Comparison of ENCODE assay signal across 8 mouse cellular contexts in genomic region chr11:51584431-51585248, GRCm38 (mm10). TPM values are rescaled to one million over a fixed set of nuclear protein-coding genes. Genes with fewer than 3 reads are reported as not detected.
DNase-seq lines count a peak whose midpoint lies in the region; ATAC-seq and TF ChIP-seq lines count a peak whose summit lies in the region.

TSS of gene Phykpl (plus strand) at chr11:51584757.

- TF ChIP-seq EP300 in CH12.LX (IDR thresholded peaks at IDR 0.05; ENCODE audit: low read length): peak; percentile 39; the same call in 1 of the 2 replicates

- H3K4me2 ChIP-seq in CH12.LX (ENCODE audit: insufficient read depth, low read depth, poor library complexity, severe bottlenecking): peak within 1 kb of the TSS; percentile 63
- H3K4me2 ChIP-seq in forebrain, embryonic 11.5 days (ENCODE audit: low read depth, low read length, severe bottlenecking): peak within 1 kb of the TSS; percentile 83
- H3K4me2 ChIP-seq in heart, embryonic 16.5 days (ENCODE audit: low read depth, low read length): peak within 1 kb of the TSS; percentile 87
- H3K4me2 ChIP-seq in liver, embryonic 15.5 days: peak within 1 kb of the TSS; percentile 96
- peak within 1 kb of the TSS; percentile 84 for H3K4me2 ChIP-seq in neural tube, embryonic 12.5 days (replicated peaks)

- peak in 1 of 2 experiments; percentile 35; a peak in 1 of 4 replicates for TF ChIP-seq CTCF in CH12.LX (conservative IDR thresholded peaks at IDR 0.05 in 1 of 2, IDR thresholded peaks at IDR 0.05 in 1 of 2; ENCODE audit: low read depth in 2 of 2, low read length in 2 of 2)

- peaks cover 11 to 43% of the 10 kb centered on the region in 2 experiments for H3K4me1 ChIP-seq in CH12.LX (ENCODE audit: control insufficient read depth in 1 of 2, insufficient read depth in 2 of 2)
- peaks cover 10% of the 10 kb centered on the region for H3K4me1 ChIP-seq in forebrain, embryonic 11.5 days (replicated peaks; ENCODE audit: control insufficient read depth, insufficient read depth, low read length)
- peaks cover 18% of the 10 kb centered on the region for H3K4me1 ChIP-seq in heart, embryonic 16.5 days (ENCODE audit: control insufficient read depth, insufficient read depth, low read length)
- peaks cover 47% of the 10 kb centered on the region for H3K4me1 ChIP-seq in liver, embryonic 15.5 days (replicated peaks)
- H3K4me1 ChIP-seq in neural tube, embryonic 12.5 days: peaks cover 26% of the 10 kb centered on the region

- in situ Hi-C loops in CH12.LX (cut with MboI; ENCODE audit: low pct_ligation_motif_present, low pct_unique_long_range_greater_than_20kb, low sequenced_read_pairs): loop anchor here (5.0 kb wide), 1 partner anchor 42 kb away; no protein-coding TSS in a partner anchor

- peak; percentile 98 for TF ChIP-seq POLR2A in CH12.LX (IDR thresholded peaks at IDR 0.05; ENCODE audit: low read depth, low read length)

- H3K27me3 ChIP-seq in CH12.LX (replicated peaks): no peaks in the 10 kb centered on the region
- no peaks in the 10 kb centered on the region for H3K27me3 ChIP-seq in forebrain, embryonic 11.5 days (ENCODE audit: control insufficient read depth, insufficient read depth, low read length)
- H3K27me3 ChIP-seq in heart, embryonic 16.5 days (ENCODE audit: control insufficient read depth, insufficient read depth, low read length): no peaks in the 10 kb centered on the region
- H3K27me3 ChIP-seq in liver, embryonic 15.5 days: no peaks in the 10 kb centered on the region
- no peaks in the 10 kb centered on the region for H3K27me3 ChIP-seq in neural tube, embryonic 12.5 days (replicated peaks)

- peak within 1 kb of the TSS; percentile 73 to 85 (median 79) for H3K4me3 ChIP-seq in CH12.LX (replicated peaks in 1 of 3; ENCODE audit: low read depth in 2 of 3, low read length in 2 of 3, poor library complexity in 1 of 3)
- H3K4me3 ChIP-seq in forebrain, embryonic 11.5 days (ENCODE audit: low read depth, low read length): peak within 1 kb of the TSS; percentile 61
- H3K4me3 ChIP-seq in heart, embryonic 16.5 days (ENCODE audit: low read length): peak within 1 kb of the TSS; percentile 68
- H3K4me3 ChIP-seq in liver, embryonic 15.5 days (replicated peaks): peak within 1 kb of the TSS; percentile 90
- peak within 1 kb of the TSS; percentile 65 for H3K4me3 ChIP-seq in neural tube, embryonic 12.5 days

- no peaks in the 10 kb centered on the region for H3K79me2 ChIP-seq in CH12.LX (replicated peaks; ENCODE audit: control insufficient read depth, extremely low read depth, insufficient read depth, poor library complexity, severe bottlenecking)

- H3K9ac ChIP-seq in CH12.LX (ENCODE audit: insufficient read depth, low read depth): peak within 1 kb of the TSS; percentile 76
- H3K9ac ChIP-seq in forebrain, embryonic 11.5 days (ENCODE audit: low read length): peak within 1 kb of the TSS; percentile 88
- peak within 1 kb of the TSS; percentile 89 for H3K9ac ChIP-seq in heart, embryonic 16.5 days (ENCODE audit: low read length)
- H3K9ac ChIP-seq in liver, embryonic 15.5 days: peak within 1 kb of the TSS; percentile 94
- H3K9ac ChIP-seq in neural tube, embryonic 12.5 days: peak within 1 kb of the TSS; percentile 83

- under 1% methylated on average over 59 of the region's 59 CpGs for WGBS in forebrain, embryonic 11.5 days
- under 1% methylated on average over 59 of the region's 59 CpGs for WGBS in heart, embryonic 16.5 days
- under 1% methylated on average over 59 of the region's 59 CpGs for WGBS in liver, embryonic 15.5 days (ENCODE audit: insufficient replicate concordance)
- WGBS in neural tube, embryonic 12.5 days: under 1% methylated on average over 59 of the region's 59 CpGs

- H3K36me3 ChIP-seq in CH12.LX (replicated peaks in 1 of 2; ENCODE audit: control insufficient read depth in 1 of 2, insufficient read depth in 1 of 2, low read length in 1 of 2): peaks cover 22 to 40% of the 10 kb centered on the region in 2 experiments
- peaks cover 25% of the 10 kb centered on the region for H3K36me3 ChIP-seq in forebrain, embryonic 11.5 days (ENCODE audit: control insufficient read depth, insufficient read depth, low read length)
- peaks cover 26% of the 10 kb centered on the region for H3K36me3 ChIP-seq in heart, embryonic 16.5 days (ENCODE audit: control insufficient read depth, insufficient read depth)
- peaks cover 38% of the 10 kb centered on the region for H3K36me3 ChIP-seq in liver, embryonic 15.5 days (replicated peaks)
- peaks cover 31% of the 10 kb centered on the region for H3K36me3 ChIP-seq in neural tube, embryonic 12.5 days

- ATAC-seq in forebrain, embryonic 11.5 days (replicated peaks; ENCODE audit: low FRiP score): peak; percentile 92
- peak; percentile 96 for ATAC-seq in heart, embryonic 16.5 days (replicated peaks; ENCODE audit: extremely low read depth, insufficient read depth, low FRiP score)
- ATAC-seq in liver, embryonic 15.5 days (ENCODE audit: insufficient read depth): peak; percentile 91
- ATAC-seq in neural tube, embryonic 12.5 days (ENCODE audit: low FRiP score, low read depth): peak; percentile 90

- no peak for TF ChIP-seq RAD21 in CH12.LX (IDR thresholded peaks at IDR 0.05; ENCODE audit: low read depth, low read length)

- dilution Hi-C loops in CH12.LX (cut with MboI; ENCODE audit: extremely low pct_ligation_motif_present, extremely low pct_unique_long_range_greater_than_20kb, low sequenced_read_pairs): no loop called here

- H3K9me3 ChIP-seq in CH12.LX (replicated peaks; ENCODE audit: low read length): no peaks in the 10 kb centered on the region
- H3K9me3 ChIP-seq in forebrain, embryonic 11.5 days (ENCODE audit: control insufficient read depth, low read length): no peaks in the 10 kb centered on the region
- H3K9me3 ChIP-seq in heart, embryonic 16.5 days (replicated peaks; ENCODE audit: control insufficient read depth, low read length): no peaks in the 10 kb centered on the region
- no peaks in the 10 kb centered on the region for H3K9me3 ChIP-seq in liver, embryonic 15.5 days (replicated peaks)
- no peaks in the 10 kb centered on the region for H3K9me3 ChIP-seq in neural tube, embryonic 12.5 days

- peak within 1 kb of the TSS; percentile 25 for H3K27ac ChIP-seq in CH12.LX (ENCODE audit: insufficient read depth, low read depth)
- H3K27ac ChIP-seq in forebrain, embryonic 11.5 days (ENCODE audit: low read depth, low read length): peak within 1 kb of the TSS; percentile 82
- H3K27ac ChIP-seq in heart, embryonic 16.5 days (ENCODE audit: low read length): peak within 1 kb of the TSS; percentile 98
- peak within 1 kb of the TSS; percentile 93 for H3K27ac ChIP-seq in liver, embryonic 15.5 days (replicated peaks)
- H3K27ac ChIP-seq in neural tube, embryonic 12.5 days: peak within 1 kb of the TSS; percentile 75

- DNase-seq in CH12.LX (ENCODE audit: extremely low read depth): peak; percentile 95
- DNase-seq in c-Kit-positive CD71-positive TER-119-negative erythroid progenitor cells, embryonic 14.5 days (ENCODE audit: low read depth): peak; percentile 92
- peak; percentile 99 for DNase-seq in forebrain, embryonic 11.5 days (ENCODE audit: low spot score)
- peak; percentile 98 for DNase-seq in kidney, postnatal 36 days
- peak; percentile 95 for DNase-seq in telencephalon, adult 2 months (ENCODE audit: low read depth, low spot score)

TF ChIP-seq in CH12.LX, 34 proteins besides CTCF, POLR2A, EP300 and RAD21 (continues in another document):
- TF ChIP-seq MXI1 (IDR thresholded peaks at IDR 0.05; ENCODE audit: low read depth, low read length) (peak; percentile 93), MAFK (IDR thresholded peaks at IDR 0.05; ENCODE audit: insufficient replicate concordance, low read length) (no peak), JUND (conservative IDR thresholded peaks at IDR 0.05; ENCODE audit: low read depth, low read length) (no peak), POLR2AphosphoS2 (IDR thresholded peaks at IDR 0.05; ENCODE audit: low read depth, low read length) (peak; percentile 80; the same call in 1 of the 2 replicates), UBTF (IDR thresholded peaks at IDR 0.05; ENCODE audit: low read depth, low read length) (peak; percentile 75; the same call in 1 of the 2 replicates), ZKSCAN1 (IDR thresholded peaks at IDR 0.05; ENCODE audit: borderline replicate concordance, low read depth, low read length) (no peak), IRF4 (IDR thresholded peaks at IDR 0.05; ENCODE audit: low read depth, low read length) (peak; percentile 53; the same call in 1 of the 2 replicates), NRF1 (IDR thresholded peaks at IDR 0.05; ENCODE audit: low read depth, low read length) (peak; percentile 52), TCF12 (IDR thresholded peaks at IDR 0.05; ENCODE audit: low read depth, low read length) (peak; percentile 94), RCOR1 (conservative IDR thresholded peaks at IDR 0.05; ENCODE audit: low read depth, low read length) (0 out of 2 replicates have a peak, but pooled peaks have one; percentile 37), ETS1 (conservative IDR thresholded peaks at IDR 0.05; ENCODE audit: low read depth, low read length) (no peak), MAZ (IDR thresholded peaks at IDR 0.05; ENCODE audit: low read depth, low read length) (peak; percentile 68; the same call in 1 of the 2 replicates), USF2 (conservative IDR thresholded peaks at IDR 0.05; ENCODE audit: low read depth, low read length) (no peak), KAT2A (IDR thresholded peaks at IDR 0.05; ENCODE audit: insufficient replicate concordance, low read length) (no peak), BHLHE40 (IDR thresholded peaks at IDR 0.05; ENCODE audit: low read depth, low read length) (peak; percentile 56; the same call in 1 of the 2 replicates), CHD2 (IDR thresholded peaks at IDR 0.05; ENCODE audit: low read length) (peak; percentile 65), ZMIZ1 (IDR thresholded peaks at IDR 0.05; ENCODE audit: low read depth, low read length) (peak; percentile 94), SMC3 (IDR thresholded peaks at IDR 0.05; ENCODE audit: low read depth, low read length) (no peak), CHD1 (IDR thresholded peaks at IDR 0.05; ENCODE audit: low read depth, low read length) (peak; percentile 90), PAX5 (IDR thresholded peaks at IDR 0.05; ENCODE audit: low read length) (no peak), NELFE (IDR thresholded peaks at IDR 0.05; ENCODE audit: low read depth, low read length) (peak; percentile 98), USF1 (IDR thresholded peaks at IDR 0.05; ENCODE audit: low read depth, low read length) (no peak)

RNA-seq across cellular contexts. Expression of gene Phykpl, which starts in this region (rescaled TPM):
- total RNA-seq in CH12.LX (2012; rRNA removed) (30.9 and 40.5 TPM in 2 replicates), CH12.LX (2014; rRNA removed) (19.4 and 25.2 TPM in 2 replicates)
- 39.6 and 44.0 TPM in 2 replicates for polyA plus RNA-seq in CH12.LX (2012; ENCODE audit: insufficient read length, low read depth)
- polyA plus RNA-seq in forebrain, embryonic 11.5 days (2014; fragmentation: Nextera tagmentation; extraction: Ambion mirVana): 14.9 and 16.7 TPM in 2 replicates
- 15.0 TPM in 2 replicates for polyA plus RNA-seq in heart, embryonic 16.5 days (2015; fragmentation: Nextera tagmentation; extraction: Ambion mirVana)
- polyA plus RNA-seq in liver, embryonic 15.5 days (2015; fragmentation: Nextera tagmentation; extraction: Ambion mirVana): 11.8 and 12.0 TPM in 2 replicates
- polyA plus RNA-seq in neural tube, embryonic 12.5 days (2016; fragmentation: Nextera tagmentation; extraction: Ambion mirVana): 14.4 and 16.1 TPM in 2 replicates

Comparison
In these comparisons a context has a peak if more than half of its experiments do, and no peak if none do; other contexts are left out.
1. Peak in every context shown above with its lines: DNase-seq, ATAC-seq, H3K4me3 ChIP-seq and H3K27ac ChIP-seq.
2. H3K27ac ChIP-seq: peak in every context shown above with its lines; median percentile 98 in heart, embryonic 16.5 days; 93 in liver, embryonic 15.5 days; 82 in forebrain, embryonic 11.5 days; 75 in neural tube, embryonic 12.5 days; 25 in CH12.LX.